Mouse (Mus musculus) forebrain, embryonic 14.5 days (tissue): Measurements from ENCODE around the gene Slc31a2. TPM values are rescaled to one million over a fixed set of nuclear protein-coding genes. Genes with fewer than 3 reads are reported as not detected.

Experiments used
- ATAC-seq: fragments of 200-750 bp; cut with Nextera tagmentation; 2 replicates; pipeline ENCODE4 v1.8.0; 2017; ENCODE audit warnings: mild to moderate bottlenecking, moderate library complexity
- DNase-seq: peaks from one replicate; pipeline ENCODE4 v3.0.0-alpha.2; 2015; ENCODE audit warnings: low spot score
- H3K27ac ChIP-seq: fragments of 300-500 bp; sonication (generic); 2 replicates; pipeline ENCODE4 v1.5.1; 2014; ENCODE audit warnings: low read depth, mild to moderate bottlenecking, control low read depth, low read length, moderate library complexity
- H3K27me3 ChIP-seq: fragments of 300-500 bp; sonication (generic); replicated peaks from 2 replicates; pipeline ENCODE4 v1.6.1; 2014; ENCODE audit warnings: low read length, control low read depth, mixed read lengths; ENCODE audit not compliant: control insufficient read depth, insufficient read depth
- H3K36me3 ChIP-seq: fragments of 300-500 bp; sonication (generic); 2 replicates; pipeline ENCODE4 v1.6.1; 2014; ENCODE audit warnings: low read length, control low read depth; ENCODE audit not compliant: control insufficient read depth, insufficient read depth
- H3K4me1 ChIP-seq: fragments of 300-500 bp; sonication (generic); 2 replicates; pipeline ENCODE4 v1.6.1; 2014; ENCODE audit warnings: antibody characterized with exemption, low read length, control low read depth; ENCODE audit not compliant: control insufficient read depth, insufficient read depth
- H3K4me2 ChIP-seq: fragments of 300-500 bp; sonication (generic); 2 replicates; pipeline ENCODE4 v1.6.1; 2014; ENCODE audit warnings: mild to moderate bottlenecking, control low read depth, low read length
- H3K4me3 ChIP-seq: fragments of 300-500 bp; sonication (generic); 2 replicates; pipeline ENCODE4 v1.5.1; 2014; ENCODE audit warnings: low read depth, low read length, control low read depth
- H3K9ac ChIP-seq: fragments of 300-500 bp; sonication (generic); 2 replicates; pipeline ENCODE4 v1.6.1; 2014; ENCODE audit warnings: mild to moderate bottlenecking, low read length, control low read depth, moderate library complexity
- H3K9me3 ChIP-seq: fragments of 300-500 bp; sonication (generic); replicated peaks from 2 replicates; pipeline ENCODE4 v1.6.1; 2016; ENCODE audit warnings: low read length, control low read depth, mixed read lengths; ENCODE audit not compliant: control insufficient read depth
- WGBS: fragments of 180-500 bp; shearing (Covaris S2); extraction: QIAGEN DNeasy Blood & Tissue Kit; methylation state at CpG from one replicate; pipeline ENCODE4 v1.1.7; 2014; 5-methylcytosine and 5-hydroxymethylcytosine counted together
- polyA plus RNA-seq: library from polyadenylated mRNA; unstranded; fragments of >200 nt; fragmentation: Nextera tagmentation; extraction: Ambion mirVana; gene quantifications from 2 replicates; pipeline ENCODE4 v1.2.1, GENCODE M21; 2014

Slc31a2 gene
- polyA plus RNA-seq, 1 experiment from 2014 or later: 4.0 TPM

DNA sequence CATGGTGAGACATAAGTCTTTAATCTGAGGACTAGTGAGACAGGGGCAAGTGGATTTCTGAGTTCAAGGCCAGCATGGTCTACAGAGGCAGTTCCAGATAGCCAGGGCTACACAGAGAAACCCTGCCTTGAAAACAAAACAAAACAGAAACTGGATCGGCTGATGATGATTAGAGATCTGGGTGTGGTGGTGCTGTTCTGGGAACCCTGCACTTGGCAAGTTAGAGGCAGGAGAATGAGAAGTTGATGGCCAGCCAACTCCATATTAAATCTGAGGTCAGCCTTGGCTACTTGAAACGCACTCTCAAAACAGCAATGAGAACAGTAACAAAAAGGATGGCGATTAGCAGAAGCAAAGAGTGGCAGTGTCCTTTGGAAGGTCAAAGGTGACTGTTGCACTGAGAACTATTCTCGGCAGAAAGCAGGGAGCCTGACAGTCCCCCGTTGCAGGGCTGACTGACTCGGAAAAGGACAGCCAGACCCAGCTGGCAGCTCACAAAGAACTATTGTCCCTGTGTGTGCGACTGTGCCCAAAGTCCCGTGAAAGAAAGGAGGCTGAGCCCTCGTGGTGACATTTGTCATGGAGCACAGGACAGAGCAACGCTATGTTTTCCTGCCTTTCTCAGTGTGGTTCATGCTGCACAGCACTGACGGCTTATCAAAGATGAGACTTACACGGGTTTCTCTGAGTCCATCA lies 12.6 kb downstream of the Slc31a2 start:
- DNase-seq: peak; percentile 58
- no peak overlapping the region for H3K27ac ChIP-seq
- H3K9ac ChIP-seq: no peak overlapping the region
- H3K4me1 ChIP-seq: peaks cover 6% of the 10 kb centered on the region
- no peaks in the 10 kb centered on the region for H3K9me3 ChIP-seq
- no peak overlapping the region for H3K4me2 ChIP-seq
- no peak overlapping the region for H3K4me3 ChIP-seq
- no peaks in the 10 kb centered on the region for H3K36me3 ChIP-seq
- H3K27me3 ChIP-seq: no peaks in the 10 kb centered on the region
- ATAC-seq: peak; percentile 74
- 4% methylated on average over 12 of the region's 12 CpGs for WGBS

DNA sequence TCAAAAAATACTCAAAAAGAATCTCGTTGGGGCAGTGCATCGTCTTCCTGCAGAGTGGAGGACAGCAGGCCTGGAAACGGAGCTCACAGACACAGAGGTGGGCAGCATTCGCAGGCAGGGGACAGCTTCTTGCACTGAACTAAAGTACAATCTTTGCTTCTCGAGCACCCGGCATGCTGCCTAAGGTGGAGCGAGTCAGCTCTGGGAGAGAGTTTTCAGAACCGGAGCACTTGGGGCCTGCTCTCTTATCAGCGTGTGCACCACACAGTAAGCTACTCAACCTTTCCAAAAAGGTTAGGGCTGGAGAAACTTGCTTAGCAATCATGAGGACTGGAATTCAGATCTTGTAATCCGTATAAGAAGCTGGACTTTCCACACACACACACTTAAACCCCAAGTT lies 14.3 kb downstream of the Slc31a2 start:
- Histone ChIP-seq H3K9me3 (no peaks in the 10 kb centered on the region), H3K4me1 (peaks cover 6% of the 10 kb centered on the region), H3K27ac (no peak overlapping the region), H3K9ac (no peak overlapping the region), H3K36me3 (no peaks in the 10 kb centered on the region), H3K4me3 (no peak overlapping the region), H3K4me2 (no peak overlapping the region), H3K27me3 (no peaks in the 10 kb centered on the region)
- no peak for DNase-seq
- WGBS: 87% methylated on average over 10 of the region's 10 CpGs
- ATAC-seq: no peak

DNA sequence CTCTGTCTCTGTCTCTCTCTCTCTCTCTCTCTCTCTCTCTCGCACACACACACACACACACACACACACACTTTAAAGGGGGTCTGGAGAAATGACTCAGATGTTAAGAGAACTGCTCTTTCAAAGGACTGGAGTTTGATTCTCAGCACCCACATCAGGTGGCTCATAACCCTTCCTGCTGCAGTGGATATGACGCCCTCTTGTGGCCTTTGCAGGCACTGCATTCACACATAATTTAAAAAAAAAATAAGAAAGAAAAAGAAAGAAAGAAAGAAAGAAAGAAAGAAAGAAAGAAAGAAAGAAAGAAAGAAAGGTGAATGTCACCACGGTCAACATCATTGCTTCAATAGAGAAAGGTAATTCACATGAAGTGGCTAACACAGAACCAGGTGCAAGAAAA lies 14.9 kb downstream of the Slc31a2 start:
- Histone ChIP-seq H3K4me2 (no peak overlapping the region), H3K9ac (no peak overlapping the region), H3K27me3 (no peaks in the 10 kb centered on the region), H3K4me3 (no peak overlapping the region), H3K36me3 (no peaks in the 10 kb centered on the region), H3K4me1 (peaks cover 6% of the 10 kb centered on the region), H3K9me3 (no peaks in the 10 kb centered on the region), H3K27ac (no peak overlapping the region)
- no peak for ATAC-seq
- WGBS: 58% methylated on average over 3 of the region's 3 CpGs
- no peak for DNase-seq

DNA sequence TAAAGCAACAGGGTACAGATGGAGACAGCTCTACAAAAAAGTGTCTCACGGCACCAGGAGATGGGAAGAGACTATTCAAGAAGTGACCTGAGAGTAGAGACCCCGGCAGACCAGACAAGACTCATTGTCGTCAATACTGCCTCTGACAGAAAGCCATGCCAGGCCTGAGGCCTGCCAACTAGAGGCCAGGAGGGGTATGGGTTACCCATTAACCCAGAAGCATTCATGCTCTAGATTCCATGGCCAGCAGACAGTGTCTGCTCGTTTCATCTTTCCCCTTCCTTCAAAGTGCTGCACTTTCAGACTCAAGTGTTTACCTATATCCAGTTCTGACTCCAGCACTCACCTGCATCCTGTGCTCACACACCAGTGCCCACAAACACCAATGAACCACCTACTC lies 15.7 kb downstream of the Slc31a2 start:
- peaks cover 6% of the 10 kb centered on the region for H3K4me1 ChIP-seq
- no peak overlapping the region for H3K27ac ChIP-seq
- DNase-seq (no peak), ATAC-seq (no peak)
- H3K4me3 ChIP-seq: no peak overlapping the region
- WGBS: 77% methylated on average over 4 of the region's 4 CpGs
- no peaks in the 10 kb centered on the region for H3K27me3 ChIP-seq
- H3K36me3 ChIP-seq: no peaks in the 10 kb centered on the region
- H3K9ac ChIP-seq: no peak overlapping the region
- H3K4me2 ChIP-seq: no peak overlapping the region
- no peaks in the 10 kb centered on the region for H3K9me3 ChIP-seq

DNA sequence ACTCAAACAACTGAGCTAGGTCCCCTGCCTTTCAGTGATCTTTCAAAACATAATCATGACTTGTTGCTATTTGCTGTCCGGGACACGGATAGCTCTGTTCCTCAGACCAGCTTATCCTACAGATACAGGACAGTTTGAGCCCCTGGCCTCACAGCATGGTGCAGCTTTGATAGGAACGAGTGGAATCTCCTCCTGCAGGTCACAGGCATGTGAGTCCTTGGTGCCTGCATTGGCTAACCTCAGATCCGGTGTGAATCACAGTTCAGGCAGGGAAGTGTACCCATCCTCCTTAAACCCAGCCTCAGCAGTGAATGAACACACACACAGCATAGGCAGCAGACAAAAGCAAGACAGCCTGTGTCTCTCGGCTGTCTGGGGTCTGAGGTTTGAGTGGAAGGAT lies 19.0 kb downstream of the Slc31a2 start:
- WGBS: 63% methylated on average over 5 of the region's 5 CpGs
- Histone ChIP-seq H3K4me2 (no peak overlapping the region), H3K9me3 (no peaks in the 10 kb centered on the region), H3K4me3 (no peak overlapping the region), H3K36me3 (no peaks in the 10 kb centered on the region), H3K9ac (no peak overlapping the region), H3K27me3 (no peaks in the 10 kb centered on the region), H3K27ac (no peak overlapping the region), H3K4me1 (no peaks in the 10 kb centered on the region)
- no peak for DNase-seq
- no peak for ATAC-seq

DNA sequence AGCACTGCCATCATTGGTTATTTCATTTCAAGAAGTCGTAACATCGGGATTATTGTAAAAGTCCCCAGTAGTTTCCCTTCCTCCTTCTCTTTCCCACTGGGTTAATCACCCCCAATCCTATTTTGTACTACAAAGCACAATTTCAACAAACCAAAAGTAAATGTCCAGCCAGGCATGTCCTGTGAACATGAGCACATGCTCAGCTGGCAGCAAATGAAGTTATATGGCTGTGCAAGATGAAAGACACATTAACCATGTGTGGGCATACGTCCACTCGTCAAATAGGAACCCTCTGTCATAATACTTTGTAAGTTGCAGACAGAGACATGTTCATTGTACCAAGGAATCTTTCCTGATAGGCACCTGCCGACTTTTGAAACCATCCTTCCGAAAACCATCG lies 20.6 kb downstream of the Slc31a2 start:
- no peaks in the 10 kb centered on the region for H3K9me3 ChIP-seq
- ATAC-seq (no peak), DNase-seq (no peak)
- no peak overlapping the region for H3K9ac ChIP-seq
- WGBS: 87% methylated on average over 7 of the region's 7 CpGs
- H3K4me1 ChIP-seq: 0 out of 2 replicates have a peak, but pooled peaks cover 2% of the 10 kb centered on the region
- H3K36me3 ChIP-seq: no peaks in the 10 kb centered on the region
- H3K27ac ChIP-seq: no peak overlapping the region
- no peak overlapping the region for H3K4me2 ChIP-seq
- H3K4me3 ChIP-seq: no peak overlapping the region
- no peaks in the 10 kb centered on the region for H3K27me3 ChIP-seq

- DNase-seq (no peak), ATAC-seq (peak; percentile 1; the same call in 1 of the 2 replicates)
- Histone ChIP-seq H3K4me1 (0 out of 2 replicates have a peak, but pooled peaks cover 2% of the 10 kb centered on the region), H3K36me3 (no peaks in the 10 kb centered on the region), H3K4me2 (peak overlapping the region; percentile 84), H3K9ac (no peak overlapping the region; the same call in 1 of the 2 replicates), H3K27me3 (no peaks in the 10 kb centered on the region), H3K9me3 (no peaks in the 10 kb centered on the region), H3K4me3 (no peak overlapping the region), H3K27ac (no peak overlapping the region)
- 79% methylated on average over 8 of the region's 8 CpGs for WGBS
Observed at GRCm38 (mm10) chr4:62285576-62285975, 23.2 kb downstream of the Slc31a2 start.

- H3K4me2 ChIP-seq: peak overlapping the region; percentile 84
- H3K27ac ChIP-seq: no peak overlapping the region
Observed at GRCm38 (mm10) chr4:62286257-62286991, 24.1 kb downstream of the Slc31a2 start.

More at GRCm38 (mm10) chr4:62286257-62286991, 24.1 kb downstream of the Slc31a2 start:
- Histone ChIP-seq H3K4me3 (peak overlapping the region; percentile 67), H3K36me3 (no peaks in the 10 kb centered on the region), H3K4me1 (0 out of 2 replicates have a peak, but pooled peaks cover 2% of the 10 kb centered on the region), H3K9me3 (no peaks in the 10 kb centered on the region), H3K9ac (peak overlapping the region; percentile 68), H3K27me3 (no peaks in the 10 kb centered on the region)
- ATAC-seq (peak; percentile 97), DNase-seq (peak; percentile 87)
- WGBS: under 1% methylated on average over 55 of the region's 55 CpGs
